Mouse (Mus musculus): ENCODE data around the gene Acsm3. TPM values are rescaled to one million over a fixed set of nuclear protein-coding genes. Genes with fewer than 3 reads are reported as not detected.
A peak's percentile ranks its signal among the peaks of the same experiment; 100 is the strongest.
"Not testable (repeated sequence)": the region's sequence is repeated elsewhere in the genome, so short reads cannot be mapped to it uniquely, and the experiment has no call there.

Acsm3 gene
- 0.16 and 0.74 TPM in 2 replicates for polyA plus RNA-seq (2014; fragmentation: Nextera tagmentation; extraction: Ambion mirVana)

GRCm38 (mm10) chr7:119760527-119760951 is at the start of gene Acsm3:
Acsm3 (plus strand) TSS chr7:119760923.
- no peak within 1 kb of the TSS for H3K9ac ChIP-seq (ENCODE audit: low read depth, low read length)
- no peaks in the 10 kb centered on the region for H3K36me3 ChIP-seq (ENCODE audit: control insufficient read depth, insufficient read depth, low read length)
- H3K4me3 ChIP-seq (ENCODE audit: low read length) = no peak within 1 kb of the TSS
- 20% methylated on average over 11 of the region's 11 CpGs for WGBS
- H3K4me2 ChIP-seq (replicated peaks; ENCODE audit: low read depth, low read length) = no peak within 1 kb of the TSS; the same call in 1 of the 2 replicates
- H3K4me1 ChIP-seq (ENCODE audit: control insufficient read depth, insufficient read depth, low read length) = no peaks in the 10 kb centered on the region
- H3K27me3 ChIP-seq (ENCODE audit: control insufficient read depth, insufficient read depth, low read length) = no peaks in the 10 kb centered on the region
- peak; percentile 78 for ATAC-seq (ENCODE audit: low FRiP score, low TSS enrichment)
- H3K9me3 ChIP-seq (ENCODE audit: control insufficient read depth, low read length) = no peaks in the 10 kb centered on the region
- H3K27ac ChIP-seq (ENCODE audit: low read depth, low read length) = no peak within 1 kb of the TSS

DNA sequence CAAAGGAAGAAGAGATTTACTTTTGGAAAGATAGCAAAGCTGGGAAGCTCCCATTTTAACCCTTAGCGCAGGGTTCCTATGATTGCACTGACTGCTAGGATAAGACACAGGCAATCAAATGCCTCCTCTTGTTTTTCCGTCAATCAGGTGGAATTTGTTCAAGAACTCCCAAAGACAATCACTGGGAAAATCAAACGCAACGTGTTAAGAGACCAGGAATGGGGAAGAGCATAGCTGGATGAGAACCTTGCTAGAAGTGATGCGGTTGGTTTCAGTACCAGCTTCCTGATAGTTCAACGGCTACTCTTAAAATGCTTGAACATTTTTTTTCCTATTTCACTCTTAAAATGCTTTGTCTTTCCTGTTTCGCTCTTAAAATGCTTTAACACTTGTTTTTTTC is 46.6 kb upstream of the Acsm3 start:
- ATAC-seq (ENCODE audit: low FRiP score, low TSS enrichment) = no peak
- Histone ChIP-seq H3K9me3 (ENCODE audit: control insufficient read depth, low read length) (no peaks in the 10 kb centered on the region), H3K36me3 (ENCODE audit: control insufficient read depth, insufficient read depth, low read length) (peaks cover 38% of the 10 kb centered on the region), H3K9ac (ENCODE audit: low read depth, low read length) (no peak overlapping the region), H3K27me3 (ENCODE audit: control insufficient read depth, insufficient read depth, low read length) (no peaks in the 10 kb centered on the region), H3K27ac (ENCODE audit: low read depth, low read length) (no peak overlapping the region), H3K4me1 (ENCODE audit: control insufficient read depth, insufficient read depth, low read length) (no peaks in the 10 kb centered on the region), H3K4me3 (ENCODE audit: low read length) (no peak overlapping the region), H3K4me2 (replicated peaks; ENCODE audit: low read depth, low read length) (no peak overlapping the region)
- WGBS = 93% methylated on average over 7 of the region's 7 CpGs

GRCm38 (mm10) chr7:119720253-119720946 is 40.3 kb upstream of the Acsm3 start, which contains the start of gene Thumpd1:
Thumpd1 (minus strand) TSS chr7:119720798.
- Histone ChIP-seq H3K9ac (ENCODE audit: low read depth, low read length) (peak within 1 kb of the TSS; percentile 84), H3K4me1 (ENCODE audit: control insufficient read depth, insufficient read depth, low read length) (peaks cover 4% of the 10 kb centered on the region; the same call in 1 of the 2 replicates), H3K4me3 (ENCODE audit: low read length) (peak within 1 kb of the TSS; percentile 93), H3K9me3 (ENCODE audit: control insufficient read depth, low read length) (no peaks in the 10 kb centered on the region), H3K27me3 (ENCODE audit: control insufficient read depth, insufficient read depth, low read length) (no peaks in the 10 kb centered on the region), H3K4me2 (replicated peaks; ENCODE audit: low read depth, low read length) (peak within 1 kb of the TSS; percentile 67), H3K27ac (ENCODE audit: low read depth, low read length) (peak within 1 kb of the TSS; percentile 65), H3K36me3 (ENCODE audit: control insufficient read depth, insufficient read depth, low read length) (peaks cover 34% of the 10 kb centered on the region)
- under 1% methylated on average over 60 of the region's 60 CpGs for WGBS
- peak; percentile 97 for ATAC-seq (ENCODE audit: low FRiP score, low TSS enrichment)

DNA sequence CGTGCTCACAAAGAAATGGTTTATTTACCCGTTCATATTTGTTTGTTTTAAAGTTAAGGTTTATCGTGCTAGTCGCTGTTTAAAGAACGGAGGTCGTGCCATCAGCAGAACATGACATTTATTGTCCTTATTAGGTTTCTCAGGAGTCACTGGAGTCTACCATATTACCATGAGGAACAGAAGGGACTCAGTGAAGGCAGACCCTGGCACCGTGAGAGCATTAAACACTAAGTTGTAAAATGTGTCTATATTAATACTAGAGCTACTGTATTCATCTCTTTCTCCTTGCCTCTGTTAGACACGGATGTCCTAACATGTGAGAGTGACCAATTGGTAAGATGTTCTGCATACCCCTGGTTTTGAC is 39.8 kb upstream of the Acsm3 start:
- peak overlapping the region; percentile 67 for H3K4me2 ChIP-seq (replicated peaks; ENCODE audit: low read depth, low read length)
- peaks cover 29% of the 10 kb centered on the region for H3K36me3 ChIP-seq (ENCODE audit: control insufficient read depth, insufficient read depth, low read length)
- H3K27me3 ChIP-seq (ENCODE audit: control insufficient read depth, insufficient read depth, low read length) = no peaks in the 10 kb centered on the region
- ATAC-seq (ENCODE audit: low FRiP score, low TSS enrichment) = peak; percentile 51
- peak overlapping the region; percentile 84; the same call in 1 of the 2 replicates for H3K9ac ChIP-seq (ENCODE audit: low read depth, low read length)
- H3K4me3 ChIP-seq (ENCODE audit: low read length) = peak overlapping the region; percentile 93
- H3K27ac ChIP-seq (ENCODE audit: low read depth, low read length) = 0 out of 2 replicates have a peak overlapping the region, but pooled peaks have one; percentile 24
- H3K9me3 ChIP-seq (ENCODE audit: control insufficient read depth, low read length) = no peaks in the 10 kb centered on the region
- H3K4me1 ChIP-seq (ENCODE audit: control insufficient read depth, insufficient read depth, low read length) = peaks cover 4% of the 10 kb centered on the region; the same call in 1 of the 2 replicates
- 13% methylated on average over 8 of the region's 8 CpGs for WGBS

DNA sequence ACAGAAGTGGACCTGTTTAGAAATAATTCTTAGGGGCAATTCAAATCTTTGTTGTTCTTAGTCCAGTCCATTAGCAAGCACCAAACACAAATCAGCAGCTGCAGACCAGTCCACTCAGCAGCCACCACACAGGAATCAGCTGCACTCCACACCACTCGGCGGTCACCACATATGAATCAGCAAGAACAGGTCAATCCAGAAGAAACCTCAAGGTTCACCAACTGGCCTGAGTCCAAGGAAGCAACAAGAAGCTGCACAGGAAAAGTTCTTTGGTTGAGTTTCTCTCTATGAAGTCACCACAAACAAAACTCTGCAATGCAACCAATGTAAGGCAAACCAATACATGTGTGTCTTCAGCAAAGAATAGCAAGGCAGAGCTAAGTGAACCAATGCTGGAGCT is 33.1 kb upstream of the Acsm3 start:
- Histone ChIP-seq H3K27me3 (ENCODE audit: control insufficient read depth, insufficient read depth, low read length) (no peaks in the 10 kb centered on the region), H3K27ac (ENCODE audit: low read depth, low read length) (no peak overlapping the region), H3K9me3 (ENCODE audit: control insufficient read depth, low read length) (no peaks in the 10 kb centered on the region), H3K4me3 (ENCODE audit: low read length) (no peak overlapping the region), H3K4me2 (replicated peaks; ENCODE audit: low read depth, low read length) (no peak overlapping the region), H3K9ac (ENCODE audit: low read depth, low read length) (no peak overlapping the region), H3K4me1 (ENCODE audit: control insufficient read depth, insufficient read depth, low read length) (no peaks in the 10 kb centered on the region), H3K36me3 (ENCODE audit: control insufficient read depth, insufficient read depth, low read length) (no peaks in the 10 kb centered on the region)
- no peak for ATAC-seq (ENCODE audit: low FRiP score, low TSS enrichment)
- 93% methylated on average over 2 of the region's 2 CpGs for WGBS

DNA sequence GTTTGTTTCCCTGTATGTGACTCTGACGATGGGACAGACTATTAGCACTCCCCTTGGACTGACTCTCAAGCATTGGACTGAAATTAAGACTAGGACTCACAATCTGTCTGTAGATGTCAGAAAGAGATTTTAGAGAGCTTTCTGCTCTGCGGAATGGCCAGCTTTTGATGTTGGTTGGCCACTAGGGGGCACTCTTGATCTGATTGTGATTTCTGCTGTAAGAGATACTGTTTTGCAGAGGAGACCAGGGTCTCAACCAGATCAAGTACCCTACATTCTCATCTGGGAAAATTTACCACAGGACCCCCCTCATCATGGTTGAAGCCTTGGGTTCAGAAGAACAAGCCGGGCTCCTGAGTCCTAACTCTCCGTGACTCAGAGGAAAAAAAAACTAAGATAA is 29.5 kb upstream of the Acsm3 start:
- not testable (repeated sequence) for H3K27ac ChIP-seq (ENCODE audit: low read depth, low read length)

GRCm38 (mm10) chr7:119738877-119739276 is 21.8 kb upstream of the Acsm3 start:
- peak; percentile 57; the same call in 1 of the 2 replicates for ATAC-seq (ENCODE audit: low FRiP score, low TSS enrichment)

More for the DNA sequence above, 29.5 kb upstream of the Acsm3 start:
- not testable (repeated sequence) for ATAC-seq (ENCODE audit: low FRiP score, low TSS enrichment); H3K9ac ChIP-seq (ENCODE audit: low read depth, low read length); H3K27me3 ChIP-seq (ENCODE audit: control insufficient read depth, insufficient read depth, low read length); H3K36me3 ChIP-seq (ENCODE audit: control insufficient read depth, insufficient read depth, low read length); H3K4me1 ChIP-seq (ENCODE audit: control insufficient read depth, insufficient read depth, low read length); H3K4me3 ChIP-seq (ENCODE audit: low read length); H3K4me2 ChIP-seq (replicated peaks; ENCODE audit: low read depth, low read length); H3K9me3 ChIP-seq (ENCODE audit: control insufficient read depth, low read length)
- WGBS = 84% methylated on average over 4 of the region's 4 CpGs

GRCm38 (mm10) chr7:119739798-119740468 is 20.8 kb upstream of the Acsm3 start:
- not testable (repeated sequence) for H3K36me3 ChIP-seq (ENCODE audit: control insufficient read depth, insufficient read depth, low read length); H3K27me3 ChIP-seq (ENCODE audit: control insufficient read depth, insufficient read depth, low read length); H3K9me3 ChIP-seq (ENCODE audit: control insufficient read depth, low read length); H3K27ac ChIP-seq (ENCODE audit: low read depth, low read length); H3K4me1 ChIP-seq (ENCODE audit: control insufficient read depth, insufficient read depth, low read length)
- Histone ChIP-seq H3K4me2 (replicated peaks; ENCODE audit: low read depth, low read length) (peak overlapping the region; percentile 37), H3K9ac (ENCODE audit: low read depth, low read length) (peak overlapping the region; percentile 45; the same call in 1 of the 2 replicates), H3K4me3 (ENCODE audit: low read length) (peak overlapping the region; percentile 32)
- peak; percentile 75; the same call in 1 of the 2 replicates for ATAC-seq (ENCODE audit: low FRiP score, low TSS enrichment)
- WGBS = 2% methylated on average over 30 of the region's 44 CpGs

More at GRCm38 (mm10) chr7:119738877-119739276, 21.8 kb upstream of the Acsm3 start:
- H3K9ac ChIP-seq (ENCODE audit: low read depth, low read length) = no peak overlapping the region
- 87% methylated on average over 2 of the region's 2 CpGs for WGBS
- no peaks in the 10 kb centered on the region for H3K4me1 ChIP-seq (ENCODE audit: control insufficient read depth, insufficient read depth, low read length)
- no peak overlapping the region for H3K4me3 ChIP-seq (ENCODE audit: low read length)
- no peak overlapping the region for H3K4me2 ChIP-seq (replicated peaks; ENCODE audit: low read depth, low read length)
- H3K27ac ChIP-seq (ENCODE audit: low read depth, low read length) = no peak overlapping the region
- H3K36me3 ChIP-seq (ENCODE audit: control insufficient read depth, insufficient read depth, low read length) = no peaks in the 10 kb centered on the region
- 0 out of 2 replicates have a peak, but pooled peaks cover 2% of the 10 kb centered on the region for H3K9me3 ChIP-seq (ENCODE audit: control insufficient read depth, low read length)
- no peaks in the 10 kb centered on the region for H3K27me3 ChIP-seq (ENCODE audit: control insufficient read depth, insufficient read depth, low read length)

GRCm38 (mm10) chr7:119744321-119744720 is 16.4 kb upstream of the Acsm3 start:
- peak; percentile 74 for ATAC-seq (ENCODE audit: low FRiP score, low TSS enrichment)
- H3K9me3 ChIP-seq (ENCODE audit: control insufficient read depth, low read length) = 0 out of 2 replicates have a peak, but pooled peaks cover 2% of the 10 kb centered on the region
- no peaks in the 10 kb centered on the region for H3K27me3 ChIP-seq (ENCODE audit: control insufficient read depth, insufficient read depth, low read length)
- no peak overlapping the region for H3K27ac ChIP-seq (ENCODE audit: low read depth, low read length)
- 6% methylated on average over 34 of the region's 34 CpGs for WGBS
- H3K4me2 ChIP-seq (replicated peaks; ENCODE audit: low read depth, low read length) = peak overlapping the region; percentile 23; the same call in 1 of the 2 replicates
- H3K36me3 ChIP-seq (ENCODE audit: control insufficient read depth, insufficient read depth, low read length) = no peaks in the 10 kb centered on the region
- no peak overlapping the region for H3K9ac ChIP-seq (ENCODE audit: low read depth, low read length)
- H3K4me3 ChIP-seq (ENCODE audit: low read length) = no peak overlapping the region
- no peaks in the 10 kb centered on the region for H3K4me1 ChIP-seq (ENCODE audit: control insufficient read depth, insufficient read depth, low read length)

Measured in kidney, embryonic 14.5 days (tissue).